Mouse (Mus musculus) intestine, postnatal 0 days (tissue): ENCODE measurements around the gene Iqcn. TPM values are rescaled to one million over a fixed set of nuclear protein-coding genes. Genes with fewer than 3 reads are reported as not detected.

Experiments
- ATAC-seq: fragments of 200-750 bp; cut with Nextera tagmentation; 2 replicates; pipeline ENCODE4 v1.8.0; 2017; ENCODE audit warnings: mild to moderate bottlenecking, moderate TSS enrichment, moderate library complexity
- H3K27ac ChIP-seq: fragments of 300-500 bp; sonication (generic); 2 replicates; pipeline ENCODE4 v1.5.1; 2014; ENCODE audit warnings: mild to moderate bottlenecking, low read depth, low read length, moderate library complexity
- H3K27me3 ChIP-seq: fragments of 300-500 bp; sonication (generic); replicated peaks from 2 replicates; pipeline ENCODE4 v1.6.1; 2014; ENCODE audit warnings: low read length, mixed read lengths; ENCODE audit not compliant: control insufficient read depth, insufficient read depth
- H3K36me3 ChIP-seq: fragments of 300-500 bp; sonication (generic); 2 replicates; pipeline ENCODE4 v1.6.1; 2014; ENCODE audit warnings: mild to moderate bottlenecking, moderate library complexity; ENCODE audit not compliant: control insufficient read depth, insufficient read depth
- H3K4me1 ChIP-seq: fragments of 300-500 bp; sonication (generic); replicated peaks from 2 replicates; pipeline ENCODE4 v1.6.1; 2014; ENCODE audit warnings: antibody characterized with exemption, low read length, mixed read lengths; ENCODE audit not compliant: control insufficient read depth, insufficient read depth
- H3K4me2 ChIP-seq: fragments of 300-500 bp; sonication (generic); replicated peaks from 2 replicates; pipeline ENCODE4 v1.6.1; 2014; ENCODE audit warnings: low read depth, mild to moderate bottlenecking, moderate library complexity
- H3K4me3 ChIP-seq: fragments of 300-500 bp; sonication (generic); 2 replicates; pipeline ENCODE4 v1.5.1; 2014; ENCODE audit warnings: low read depth, low read length
- H3K9ac ChIP-seq: fragments of 300-500 bp; sonication (generic); 2 replicates; pipeline ENCODE4 v1.6.1; 2014; ENCODE audit warnings: mild to moderate bottlenecking, low read depth, low read length
- H3K9me3 ChIP-seq: fragments of 300-500 bp; sonication (generic); 2 replicates; pipeline ENCODE4 v1.6.1; 2016; ENCODE audit warnings: mixed run types; ENCODE audit not compliant: control insufficient read depth
- CTCF ChIP-seq: sonication (generic); IDR thresholded peaks from 2 replicates; pipeline ENCODE4 v1.5.1; 2016; ENCODE audit warnings: low read depth, mild to moderate bottlenecking, control low read depth, antibody characterized with exemption, moderate library complexity
- WGBS: fragments of 180-500 bp; shearing (Covaris S2); extraction: QIAGEN DNeasy Blood & Tissue Kit; methylation state at CpG from one replicate; pipeline ENCODE4 v1.1.7; 2014; 5-methylcytosine and 5-hydroxymethylcytosine counted together
- polyA plus RNA-seq: library from polyadenylated mRNA; unstranded; fragments of >200 nt; fragmentation: Nextera tagmentation; extraction: Ambion mirVana; gene quantifications from 2 replicates; pipeline ENCODE4 v1.2.1, GENCODE M21; 2015

Iqcn gene
- polyA plus RNA-seq, 1 experiment from 2014 or later = not detected

- no peak overlapping the region for H3K4me2 ChIP-seq
- TF ChIP-seq CTCF = no peak
- ATAC-seq = no peak
- no peak overlapping the region for H3K4me3 ChIP-seq
- H3K36me3 ChIP-seq = no peaks in the 10 kb centered on the region; the same call in none of the 2 replicates
- 88% methylated on average over 14 of the region's 14 CpGs for WGBS
- H3K4me1 ChIP-seq = no peaks in the 10 kb centered on the region
- no peak overlapping the region for H3K27ac ChIP-seq
- no peaks in the 10 kb centered on the region for H3K27me3 ChIP-seq
- no peaks in the 10 kb centered on the region for H3K9me3 ChIP-seq
- no peak overlapping the region for H3K9ac ChIP-seq
These were observed 5.0 kb downstream of the Iqcn start for GRCm38 (mm10) chr8:70708281-70708680.

DNA sequence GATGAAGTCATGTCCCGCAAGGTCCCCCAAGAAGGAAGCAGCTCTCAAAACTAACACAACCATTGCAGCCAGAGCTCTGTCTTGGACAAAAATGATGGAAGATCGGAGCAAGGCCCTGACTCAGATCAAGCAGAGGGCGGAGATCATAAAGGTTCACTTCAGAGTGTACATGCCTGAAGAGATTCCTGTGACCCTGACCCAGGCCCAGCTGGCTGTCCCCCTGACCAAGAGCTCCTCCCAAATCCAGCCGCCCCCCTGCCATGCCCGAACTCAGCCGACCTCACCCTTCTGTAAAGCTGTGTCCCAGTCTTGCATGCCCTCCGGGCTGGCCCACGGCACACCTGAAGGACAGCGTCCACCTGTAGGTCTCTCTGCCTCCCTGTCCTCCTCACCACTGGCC is 6.5 kb downstream of the Iqcn start:
- no peaks in the 10 kb centered on the region for H3K9me3 ChIP-seq
- no peaks in the 10 kb centered on the region for H3K4me1 ChIP-seq
- no peak for ATAC-seq
- H3K27ac ChIP-seq = no peak overlapping the region
- H3K4me3 ChIP-seq = no peak overlapping the region
- no peak overlapping the region for H3K9ac ChIP-seq
- no peaks in the 10 kb centered on the region for H3K36me3 ChIP-seq
- H3K4me2 ChIP-seq = no peak overlapping the region
- no peak for TF ChIP-seq CTCF
- 91% methylated on average over 9 of the region's 9 CpGs for WGBS
- no peaks in the 10 kb centered on the region for H3K27me3 ChIP-seq

DNA sequence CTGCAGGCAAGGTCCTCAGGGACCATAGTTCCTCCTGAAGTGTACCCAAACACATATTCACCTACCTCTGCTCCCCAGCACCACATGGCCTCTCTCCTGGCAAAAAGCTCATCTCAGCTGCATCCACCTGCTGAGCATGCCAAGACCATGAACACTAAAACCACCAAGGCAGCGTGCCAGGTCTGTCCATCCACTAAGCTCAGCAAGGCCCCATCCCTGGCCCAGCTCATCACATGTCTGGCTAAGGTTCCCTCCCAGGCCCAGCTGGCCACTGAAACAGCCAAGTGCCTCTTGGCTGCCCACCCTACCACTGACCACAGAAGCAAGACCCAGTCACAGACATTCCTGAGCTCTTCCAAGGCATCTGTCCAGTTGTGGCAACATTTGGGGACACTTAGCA is 7.0 kb downstream of the Iqcn start:
- Histone ChIP-seq H3K27ac (no peak overlapping the region), H3K4me2 (no peak overlapping the region), H3K36me3 (no peaks in the 10 kb centered on the region), H3K9me3 (no peaks in the 10 kb centered on the region), H3K4me1 (no peaks in the 10 kb centered on the region), H3K4me3 (no peak overlapping the region), H3K9ac (no peak overlapping the region), H3K27me3 (no peaks in the 10 kb centered on the region)
- no peak for TF ChIP-seq CTCF
- no peak for ATAC-seq
- WGBS = 86% methylated on average over 1 of the region's 1 CpGs

- Histone ChIP-seq H3K9ac (no peak overlapping the region), H3K36me3 (no peaks in the 10 kb centered on the region), H3K4me2 (no peak overlapping the region), H3K4me1 (no peaks in the 10 kb centered on the region), H3K27me3 (no peaks in the 10 kb centered on the region), H3K9me3 (no peaks in the 10 kb centered on the region), H3K27ac (no peak overlapping the region), H3K4me3 (no peak overlapping the region)
- no peak for ATAC-seq
- TF ChIP-seq CTCF = no peak
- WGBS = 86% methylated on average over 11 of the region's 11 CpGs
These were observed 7.8 kb downstream of the Iqcn start for GRCm38 (mm10) chr8:70711041-70711440.

- H3K27me3 ChIP-seq = no peaks in the 10 kb centered on the region
- H3K36me3 ChIP-seq = no peaks in the 10 kb centered on the region; the same call in 1 of the 2 replicates
- no peaks in the 10 kb centered on the region for H3K4me1 ChIP-seq
- WGBS = 77% methylated on average over 7 of the region's 7 CpGs
- no peak overlapping the region for H3K9ac ChIP-seq
- no peak overlapping the region for H3K4me3 ChIP-seq
- no peak for ATAC-seq
- TF ChIP-seq CTCF = no peak
- H3K4me2 ChIP-seq = no peak overlapping the region
- H3K9me3 ChIP-seq = no peaks in the 10 kb centered on the region
- H3K27ac ChIP-seq = no peak overlapping the region
These were observed 10.7 kb downstream of the Iqcn start for GRCm38 (mm10) chr8:70713991-70714390.

GRCm38 (mm10) chr8:70715086-70715485 is 11.8 kb downstream of the Iqcn start:
- Histone ChIP-seq H3K36me3 (no peaks in the 10 kb centered on the region; the same call in 1 of the 2 replicates), H3K27ac (no peak overlapping the region), H3K9me3 (no peaks in the 10 kb centered on the region), H3K4me1 (no peaks in the 10 kb centered on the region), H3K9ac (no peak overlapping the region), H3K27me3 (no peaks in the 10 kb centered on the region), H3K4me3 (no peak overlapping the region), H3K4me2 (no peak overlapping the region)
- WGBS = 70% methylated on average over 2 of the region's 2 CpGs
- no peak for TF ChIP-seq CTCF
- ATAC-seq = no peak
